Mouse (Mus musculus) neural tube, embryonic 13.5 days (tissue): ENCODE measurements at regions not wholly inside any gene's neighbourhood (a gene's known extent, or its start where the extent isn't known, plus 50 kb on each side); places are given as distances from the start of the nearest gene placed in this dataset.
A peak's percentile ranks its signal among the peaks of the same experiment; 100 is the strongest.

Source experiments
- ATAC-seq: fragments of 200-750 bp; cut with Nextera tagmentation; 2 replicates; pipeline ENCODE4 v1.8.0; 2017; ENCODE audit warnings: low read depth, mild to moderate bottlenecking, moderate TSS enrichment, moderate library complexity
- H3K27ac ChIP-seq: fragments of 300-500 bp; sonication (generic); replicated peaks from 2 replicates; pipeline ENCODE4 v1.5.1; 2015; ENCODE audit warnings: moderate library complexity, mild to moderate bottlenecking, inconsistent platforms
- H3K27me3 ChIP-seq: fragments of 300-500 bp; sonication (generic); 2 replicates; pipeline ENCODE4 v1.6.1; 2015; ENCODE audit warnings: mild to moderate bottlenecking, inconsistent platforms
- H3K36me3 ChIP-seq: fragments of 300-500 bp; sonication (generic); 2 replicates; pipeline ENCODE4 v1.6.1; 2015; ENCODE audit warnings: mild to moderate bottlenecking, inconsistent platforms
- H3K4me1 ChIP-seq: fragments of 300-500 bp; sonication (generic); replicated peaks from 2 replicates; pipeline ENCODE4 v1.6.1; 2015; ENCODE audit warnings: inconsistent platforms
- H3K4me2 ChIP-seq: fragments of 300-500 bp; sonication (generic); 2 replicates; pipeline ENCODE4 v1.6.1; 2015; ENCODE audit warnings: inconsistent platforms, mild to moderate bottlenecking, moderate library complexity
- H3K4me3 ChIP-seq: fragments of 300-500 bp; sonication (generic); 2 replicates; pipeline ENCODE4 v1.5.1; 2015; ENCODE audit warnings: mild to moderate bottlenecking, inconsistent platforms
- H3K9ac ChIP-seq: fragments of 300-500 bp; sonication (generic); 2 replicates; pipeline ENCODE4 v1.6.1; 2015; ENCODE audit warnings: moderate library complexity, mild to moderate bottlenecking, inconsistent platforms
- H3K9me3 ChIP-seq: fragments of 300-500 bp; sonication (generic); 2 replicates; pipeline ENCODE4 v1.6.1; 2016; ENCODE audit warnings: inconsistent platforms
- WGBS: fragments of 180-500 bp; shearing (Covaris S2); methylation state at CpG from one replicate; pipeline ENCODE4 v1.1.7; 2015; 5-methylcytosine and 5-hydroxymethylcytosine counted together

DNA sequence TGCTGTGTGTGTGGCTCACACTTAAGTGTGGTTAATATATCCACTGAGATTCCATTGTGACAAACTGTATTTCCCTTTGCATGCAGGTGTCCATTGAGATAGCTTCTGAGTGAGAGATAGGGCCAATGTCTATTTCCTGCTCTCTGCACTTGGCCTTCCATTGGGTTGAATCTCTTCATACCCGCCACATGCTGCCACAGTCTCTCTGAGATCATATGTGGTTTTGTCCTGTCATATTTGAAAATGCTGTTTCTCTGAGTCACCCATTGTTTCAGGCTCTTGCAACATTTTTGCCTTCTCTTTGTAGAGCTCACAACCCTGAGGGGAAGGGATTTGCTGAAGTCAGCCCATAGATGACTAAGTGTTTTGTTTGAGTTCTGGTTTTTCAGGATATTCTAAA lies 2081.3 kb downstream of the Olfm4 start:
- H3K4me1 ChIP-seq, result no peaks in the 10 kb centered on the region
- no peaks in the 10 kb centered on the region for H3K9me3 ChIP-seq
- WGBS, result 79% methylated on average over 1 of the region's 1 CpGs
- ATAC-seq, result no peak
- H3K27ac ChIP-seq, result no peak overlapping the region
- H3K4me3 ChIP-seq, result no peak overlapping the region
- H3K4me2 ChIP-seq, result no peak overlapping the region
- H3K9ac ChIP-seq, result no peak overlapping the region
- no peaks in the 10 kb centered on the region for H3K36me3 ChIP-seq
- no peaks in the 10 kb centered on the region for H3K27me3 ChIP-seq

DNA sequence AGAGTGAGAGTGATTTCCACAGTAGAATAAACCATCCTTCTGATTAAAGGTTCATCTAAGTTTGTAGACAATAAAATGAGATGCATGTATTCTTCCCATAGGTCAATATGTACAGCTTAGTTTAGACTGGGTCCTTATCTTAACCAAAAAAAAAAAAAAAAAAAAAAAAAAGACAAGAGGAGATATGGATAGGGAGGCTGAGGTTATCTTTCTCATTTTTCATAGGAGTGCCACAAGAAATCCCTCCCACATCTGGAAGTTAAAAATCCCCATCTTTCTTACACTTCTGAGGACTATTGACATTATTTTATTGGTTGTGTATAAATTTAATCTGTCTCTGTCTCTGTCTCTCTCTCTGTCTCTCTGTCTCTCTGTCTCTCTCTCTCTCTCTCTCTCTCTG lies 2117.8 kb downstream of the Olfm4 start:
- no peak overlapping the region for H3K4me2 ChIP-seq
- H3K9ac ChIP-seq, result no peak overlapping the region
- H3K36me3 ChIP-seq, result no peaks in the 10 kb centered on the region
- H3K4me3 ChIP-seq, result no peak overlapping the region
- H3K4me1 ChIP-seq, result no peaks in the 10 kb centered on the region
- H3K9me3 ChIP-seq, result no peaks in the 10 kb centered on the region
- no peaks in the 10 kb centered on the region for H3K27me3 ChIP-seq
- no peak overlapping the region for H3K27ac ChIP-seq
- ATAC-seq, result no peak

DNA sequence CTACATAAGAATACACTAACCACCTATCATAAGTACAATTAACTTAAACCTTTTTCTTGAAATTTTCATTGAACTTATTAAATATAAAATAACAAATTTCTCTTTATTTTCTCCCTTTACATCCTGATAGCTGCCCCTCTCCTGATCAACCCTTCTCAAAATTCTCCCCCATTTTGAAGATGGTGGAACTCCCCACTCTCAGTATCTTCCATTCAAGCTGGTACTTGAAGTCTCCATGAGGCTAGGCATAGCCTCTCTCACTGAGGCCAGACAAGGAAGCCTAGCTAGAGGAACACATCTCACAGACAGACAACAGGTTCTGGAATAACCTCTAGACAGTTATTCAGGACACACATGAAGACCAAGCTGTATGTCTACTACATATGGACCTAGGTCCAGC lies 2129.0 kb downstream of the Olfm4 start:
- ATAC-seq, result no peak
- Histone ChIP-seq H3K9me3 (no peaks in the 10 kb centered on the region), H3K27me3 (no peaks in the 10 kb centered on the region), H3K4me3 (no peak overlapping the region), H3K4me2 (no peak overlapping the region), H3K4me1 (no peaks in the 10 kb centered on the region), H3K9ac (no peak overlapping the region), H3K36me3 (no peaks in the 10 kb centered on the region), H3K27ac (no peak overlapping the region)

DNA sequence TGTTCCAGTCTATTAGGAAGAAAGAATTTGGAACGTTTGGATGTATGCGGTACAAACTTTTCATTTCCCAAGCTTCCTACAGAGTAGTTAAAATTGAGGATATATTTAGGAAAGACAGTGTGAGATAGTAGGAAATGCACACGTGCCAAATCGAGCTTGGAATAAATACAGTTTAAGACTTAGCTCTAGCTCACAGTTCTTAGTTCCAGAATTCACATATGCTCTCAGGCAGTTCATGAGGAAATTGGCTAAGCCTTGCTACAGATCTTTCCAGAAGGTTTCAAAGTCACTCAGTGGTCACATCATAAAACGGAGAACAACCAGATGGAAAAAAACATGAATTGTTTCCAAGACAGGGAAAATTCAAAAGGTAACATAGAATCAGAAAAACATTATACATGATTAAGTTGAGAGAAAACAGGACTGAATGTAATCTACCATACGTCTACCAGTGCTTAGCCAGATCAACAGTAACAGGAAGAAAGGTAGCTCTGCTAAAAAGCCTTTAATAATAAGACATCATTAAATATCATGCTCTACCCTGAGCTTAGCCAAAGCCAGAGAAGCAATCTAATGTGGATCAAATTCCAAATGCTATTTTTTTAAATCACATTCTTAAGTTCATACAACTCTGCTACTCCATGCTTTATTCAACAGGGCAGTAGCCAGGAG lies 2165.1 kb downstream of the Olfm4 start:
- 81% methylated on average over 6 of the region's 6 CpGs for WGBS
- no peak overlapping the region for H3K4me3 ChIP-seq
- no peak overlapping the region for H3K9ac ChIP-seq
- no peaks in the 10 kb centered on the region for H3K36me3 ChIP-seq
- H3K4me1 ChIP-seq, result no peaks in the 10 kb centered on the region
- no peak overlapping the region for H3K4me2 ChIP-seq
- ATAC-seq, result no peak
- H3K27me3 ChIP-seq, result no peaks in the 10 kb centered on the region
- H3K9me3 ChIP-seq, result no peaks in the 10 kb centered on the region
- H3K27ac ChIP-seq, result no peak overlapping the region

DNA sequence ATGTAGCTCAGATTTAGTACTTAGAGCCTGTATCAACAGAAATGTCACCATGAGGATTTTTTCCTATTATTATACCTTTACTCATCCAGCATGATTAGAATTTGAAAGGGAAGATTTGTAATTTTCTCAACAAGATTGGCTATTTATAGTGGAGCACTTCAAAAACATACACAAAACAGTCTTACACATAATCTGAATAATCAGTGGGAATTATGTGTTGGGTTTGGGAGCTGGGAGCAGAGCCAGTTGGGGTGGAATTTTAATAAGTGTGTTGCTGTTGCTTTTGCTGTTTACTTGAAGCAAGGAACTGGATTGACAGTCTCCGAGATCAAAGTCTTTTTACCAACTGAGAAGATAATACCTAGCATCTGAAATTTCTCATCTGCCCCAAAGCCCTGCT lies 2201.5 kb downstream of the Olfm4 start:
- H3K4me2 ChIP-seq, result no peak overlapping the region
- no peaks in the 10 kb centered on the region for H3K36me3 ChIP-seq
- no peak overlapping the region for H3K27ac ChIP-seq
- no peaks in the 10 kb centered on the region for H3K27me3 ChIP-seq
- H3K9me3 ChIP-seq, result no peaks in the 10 kb centered on the region
- H3K4me3 ChIP-seq, result no peak overlapping the region
- no peak for ATAC-seq
- 81% methylated on average over 1 of the region's 1 CpGs for WGBS
- no peaks in the 10 kb centered on the region for H3K4me1 ChIP-seq
- no peak overlapping the region for H3K9ac ChIP-seq

DNA sequence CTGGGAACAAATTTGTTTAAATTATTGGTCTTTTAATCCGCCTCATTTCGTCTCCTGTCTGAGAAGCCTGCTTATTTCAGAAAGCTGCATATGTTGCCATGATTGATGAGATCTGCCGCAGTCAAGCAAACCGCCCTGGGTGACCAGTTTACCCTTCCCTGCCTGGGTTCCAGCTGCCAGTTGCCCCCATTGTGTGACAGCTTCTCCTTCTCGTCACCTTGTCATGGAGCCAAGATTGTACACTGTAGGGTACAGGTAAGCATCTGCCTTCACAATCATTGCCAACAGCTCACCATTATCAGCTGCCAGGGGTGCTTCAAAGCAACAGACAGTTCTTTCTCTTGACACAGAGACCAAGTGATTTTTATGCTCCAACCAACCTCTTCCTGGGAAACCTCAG lies 2226.5 kb downstream of the Olfm4 start:
- peak; percentile 23; the same call in 1 of the 2 replicates for ATAC-seq
- no peaks in the 10 kb centered on the region for H3K27me3 ChIP-seq
- 55% methylated on average over 5 of the region's 5 CpGs for WGBS

DNA sequence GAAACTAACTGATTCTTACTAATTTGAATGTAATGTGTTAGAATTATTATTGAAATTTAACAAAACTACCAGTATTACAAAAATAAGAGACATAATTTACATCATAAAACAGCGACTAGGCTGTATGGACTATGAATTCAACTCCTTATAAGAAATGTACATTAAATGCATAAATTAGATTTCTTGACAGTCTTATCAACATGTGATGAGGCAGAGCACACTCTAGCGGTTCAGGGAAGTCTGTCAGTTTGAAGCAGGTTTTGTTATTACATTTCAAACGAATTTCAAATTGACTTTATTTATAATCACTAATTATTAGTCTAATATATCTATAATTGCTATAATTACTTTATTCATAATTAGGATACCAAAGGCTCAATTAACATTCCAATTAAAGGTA lies 2214.8 kb upstream of the Pcdh17 start:
- H3K4me2 ChIP-seq, result no peak overlapping the region
- H3K36me3 ChIP-seq, result no peaks in the 10 kb centered on the region
- no peaks in the 10 kb centered on the region for H3K4me1 ChIP-seq
- H3K27ac ChIP-seq, result no peak overlapping the region
- no peaks in the 10 kb centered on the region for H3K9me3 ChIP-seq
- no peak overlapping the region for H3K4me3 ChIP-seq
- ATAC-seq, result no peak
- H3K27me3 ChIP-seq, result no peaks in the 10 kb centered on the region
- WGBS, result 79% methylated on average over 3 of the region's 3 CpGs
- H3K9ac ChIP-seq, result no peak overlapping the region

More for the DNA sequence above, 2226.5 kb downstream of the Olfm4 start:
- Histone ChIP-seq H3K27ac (no peak overlapping the region), H3K36me3 (no peaks in the 10 kb centered on the region), H3K4me3 (no peak overlapping the region), H3K9ac (no peak overlapping the region), H3K4me1 (no peaks in the 10 kb centered on the region), H3K4me2 (no peak overlapping the region), H3K9me3 (no peaks in the 10 kb centered on the region)

DNA sequence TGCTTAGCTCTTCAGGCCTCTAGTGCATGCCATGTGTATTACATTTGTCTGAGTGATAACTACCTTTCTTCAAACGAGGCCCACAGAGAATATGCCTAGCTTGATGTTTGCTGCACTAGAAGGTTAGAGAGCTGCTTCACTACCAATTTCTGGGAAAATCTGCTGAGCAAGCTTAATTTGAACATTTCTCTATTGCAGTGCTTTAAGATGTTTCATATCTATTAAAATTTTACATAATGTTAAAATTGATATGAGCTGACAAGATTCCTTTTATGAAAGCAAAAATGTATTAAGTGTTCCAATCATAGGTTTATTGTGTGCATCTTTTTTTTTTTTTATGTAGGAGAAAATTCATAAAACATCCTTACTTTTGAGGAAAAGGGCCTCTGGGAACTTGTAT lies 2207.1 kb upstream of the Pcdh17 start:
- WGBS, result 67% methylated on average over 1 of the region's 1 CpGs

DNA sequence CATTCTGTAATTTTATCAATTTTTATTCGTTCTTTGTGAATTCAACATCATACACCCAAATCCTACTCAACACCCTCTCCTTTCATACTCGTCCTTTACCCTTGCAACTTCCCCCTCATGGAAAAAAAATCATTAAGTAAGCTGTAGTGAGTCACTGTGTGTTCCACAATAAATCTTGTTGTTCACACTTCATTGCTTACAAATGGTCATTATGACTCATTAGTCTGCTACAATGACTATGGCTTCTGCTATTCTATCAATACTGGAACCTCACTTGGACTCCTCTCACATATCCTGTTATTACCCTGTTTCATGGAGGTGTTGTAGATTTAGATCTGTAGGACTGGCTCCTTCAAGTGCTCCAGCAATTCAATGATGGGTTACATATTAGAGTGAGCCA lies 2200.0 kb upstream of the Pcdh17 start:
- WGBS, result 59% methylated on average over 2 of the region's 2 CpGs
- Histone ChIP-seq H3K27ac (no peak overlapping the region), H3K36me3 (no peaks in the 10 kb centered on the region), H3K9me3 (no peaks in the 10 kb centered on the region), H3K27me3 (no peaks in the 10 kb centered on the region), H3K9ac (no peak overlapping the region), H3K4me3 (no peak overlapping the region), H3K4me2 (no peak overlapping the region), H3K4me1 (no peaks in the 10 kb centered on the region)
- ATAC-seq, result no peak

More for the DNA sequence above, 2207.1 kb upstream of the Pcdh17 start:
- no peaks in the 10 kb centered on the region for H3K27me3 ChIP-seq
- ATAC-seq, result no peak
- H3K9ac ChIP-seq, result no peak overlapping the region
- no peaks in the 10 kb centered on the region for H3K9me3 ChIP-seq
- H3K27ac ChIP-seq, result no peak overlapping the region
- H3K4me1 ChIP-seq, result no peaks in the 10 kb centered on the region
- H3K4me3 ChIP-seq, result no peak overlapping the region
- H3K4me2 ChIP-seq, result no peak overlapping the region
- H3K36me3 ChIP-seq, result no peaks in the 10 kb centered on the region

DNA sequence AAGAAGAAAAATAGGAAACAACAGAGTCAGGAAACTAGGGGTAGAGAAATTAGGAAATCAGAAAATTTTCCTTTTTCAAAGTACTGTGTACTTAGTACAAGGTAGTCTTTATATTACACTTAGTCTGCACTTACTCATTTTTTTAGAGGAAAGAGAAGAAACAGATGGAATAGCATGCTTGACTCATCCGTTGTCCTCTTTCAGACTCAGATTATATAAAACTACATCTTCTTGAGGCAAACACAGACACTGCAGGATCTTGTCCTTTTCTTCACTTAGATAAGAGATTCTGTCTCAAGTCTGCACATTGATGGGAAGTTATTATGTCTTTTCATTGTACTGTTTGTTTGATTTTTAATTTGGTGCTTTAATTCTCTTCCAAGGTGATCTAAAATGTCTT lies 2198.5 kb upstream of the Pcdh17 start:
- Histone ChIP-seq H3K4me3 (no peak overlapping the region), H3K9ac (no peak overlapping the region), H3K9me3 (no peaks in the 10 kb centered on the region), H3K36me3 (no peaks in the 10 kb centered on the region), H3K4me2 (no peak overlapping the region), H3K4me1 (no peaks in the 10 kb centered on the region), H3K27ac (no peak overlapping the region), H3K27me3 (no peaks in the 10 kb centered on the region)
- no peak for ATAC-seq
- 83% methylated on average over 1 of the region's 1 CpGs for WGBS
